Mouse (Mus musculus): ENCODE results near the gene Slc12a5.
A peak's percentile ranks its signal among the peaks of the same experiment; 100 is the strongest.

- TF ChIP-seq CTCF (IDR thresholded peaks at IDR 0.05) (peak; percentile 97), EP300 (IDR thresholded peaks at IDR 0.05) (no peak)
Measured at GRCm38 (mm10) chr2:164924100-164924857, 36.3 kb upstream of the Slc12a5 start.
